Mouse (Mus musculus): Measurements from ENCODE around the gene Kcnn4. TPM values are rescaled to one million over a fixed set of nuclear protein-coding genes. Genes with fewer than 3 reads are reported as not detected.

The Kcnn4 gene
- 8.2 and 11.7 TPM in 2 replicates for polyA plus RNA-seq (2012; rRNA removed; ENCODE audit: low replicate concordance)

GRCm38 (mm10) chr7:24369731-24370541, at the start of gene Kcnn4:
Gene Kcnn4 (plus strand): TSS chr7:24370263.

GRCm38 (mm10) chr7:24333304-24333986, 36.6 kb upstream of the Kcnn4 start, which contains the start of gene Tescl:
Gene Tescl (minus strand): TSS chr7:24333936.

GRCm38 (mm10) chr7:24348896-24349295, 21.2 kb upstream of the Kcnn4 start, which contains the start of gene Lypd5:
Gene Lypd5 (plus strand): TSS chr7:24349196.

GRCm38 (mm10) chr7:24399256-24400081, 29.4 kb downstream of the Kcnn4 start, which contains the start of gene Smg9:
Gene Smg9 (plus strand): TSS chr7:24399619.

Other genes with a start within 250 kb of the Kcnn4 start
- gene Zfp235, start 236.1 kb upstream of the Kcnn4 start, polyA plus RNA-seq (2012; rRNA removed; ENCODE audit: low replicate concordance), result 7.5 and 11.7 TPM in 2 replicates
- 0.26 and 2.0 TPM in 2 replicates for gene Zfp114, start 195.2 kb upstream of the Kcnn4 start, polyA plus RNA-seq (2012; rRNA removed; ENCODE audit: low replicate concordance)
- gene Zfp111, start 158.8 kb upstream of the Kcnn4 start, polyA plus RNA-seq (2012; rRNA removed; ENCODE audit: low replicate concordance), result 2.2 and 5.3 TPM in 2 replicates
- 1.1 and 3.8 TPM in 2 replicates for gene Zfp109, start 132.7 kb upstream of the Kcnn4 start, polyA plus RNA-seq (2012; rRNA removed; ENCODE audit: low replicate concordance)
- gene Zfp108, start 115.5 kb upstream of the Kcnn4 start, polyA plus RNA-seq (2012; rRNA removed; ENCODE audit: low replicate concordance), result 1.4 and 2.6 TPM in 2 replicates
- 1.4 and 4.7 TPM in 2 replicates for gene Zfp93, start 99.8 kb upstream of the Kcnn4 start, polyA plus RNA-seq (2012; rRNA removed; ENCODE audit: low replicate concordance)
- gene Zfp61, start 69.0 kb upstream of the Kcnn4 start, polyA plus RNA-seq (2012; rRNA removed; ENCODE audit: low replicate concordance), result 6.1 and 13.2 TPM in 2 replicates
- 6.6 and 10.0 TPM in 2 replicates for gene Zfp94, start 53.6 kb upstream of the Kcnn4 start, polyA plus RNA-seq (2012; rRNA removed; ENCODE audit: low replicate concordance)
- not detected in 2 replicates for gene Tescl, start 36.3 kb upstream of the Kcnn4 start, polyA plus RNA-seq (2012; rRNA removed; ENCODE audit: low replicate concordance)
- not detected in 2 replicates for gene Lypd5, start 21.1 kb upstream of the Kcnn4 start, polyA plus RNA-seq (2012; rRNA removed; ENCODE audit: low replicate concordance)
- gene Smg9, start 29.4 kb downstream of the Kcnn4 start, polyA plus RNA-seq (2012; rRNA removed; ENCODE audit: low replicate concordance), result 41.9 and 55.8 TPM in 2 replicates
- gene Irgc1, start 82.0 kb downstream of the Kcnn4 start, polyA plus RNA-seq (2012; rRNA removed; ENCODE audit: low replicate concordance), result 0.09 TPM in 1 of 2 replicates, not detected in the other
- gene Plaur, start 92.2 kb downstream of the Kcnn4 start, polyA plus RNA-seq (2012; rRNA removed; ENCODE audit: low replicate concordance), result 13.8 and 14.6 TPM in 2 replicates
- 4.5 and 10.2 TPM in 2 replicates for gene Cadm4, start 111.8 kb downstream of the Kcnn4 start, polyA plus RNA-seq (2012; rRNA removed; ENCODE audit: low replicate concordance)
- gene Zfp428, start 136.7 kb downstream of the Kcnn4 start, polyA plus RNA-seq (2012; rRNA removed; ENCODE audit: low replicate concordance), result 2.7 and 20.4 TPM in 2 replicates
- gene AC161166.1, start 142.2 kb downstream of the Kcnn4 start, polyA plus RNA-seq (2012; rRNA removed; ENCODE audit: low replicate concordance), result not detected in 2 replicates
- gene Irgq, start 160.4 kb downstream of the Kcnn4 start, polyA plus RNA-seq (2012; rRNA removed; ENCODE audit: low replicate concordance), result 19.3 and 22.6 TPM in 2 replicates
- gene Pinlyp, start 175.9 kb downstream of the Kcnn4 start, polyA plus RNA-seq (2012; rRNA removed; ENCODE audit: low replicate concordance), result 0.15 TPM in 1 of 2 replicates, not detected in the other
- 38.3 and 65.9 TPM in 2 replicates for gene Xrcc1, start 176.0 kb downstream of the Kcnn4 start, polyA plus RNA-seq (2012; rRNA removed; ENCODE audit: low replicate concordance)
- 16.2 and 42.4 TPM in 2 replicates for gene Ethe1, start 217.3 kb downstream of the Kcnn4 start, polyA plus RNA-seq (2012; rRNA removed; ENCODE audit: low replicate concordance)
- gene Zfp575, start 217.4 kb downstream of the Kcnn4 start, polyA plus RNA-seq (2012; rRNA removed; ENCODE audit: low replicate concordance), result 0.23 and 1.2 TPM in 2 replicates
- 0.92 and 2.6 TPM in 2 replicates for gene Phldb3, start 240.5 kb downstream of the Kcnn4 start, polyA plus RNA-seq (2012; rRNA removed; ENCODE audit: low replicate concordance)

All from subcutaneous adipose tissue, adult 2 months (tissue).